Mouse (Mus musculus): Measurements from ENCODE around the gene Ppm1b. TPM values are rescaled to one million over a fixed set of nuclear protein-coding genes. Genes with fewer than 3 reads are reported as not detected.
"Not testable (repeated sequence)": the region's sequence is repeated elsewhere in the genome, so short reads cannot be mapped to it uniquely, and the experiment has no call there.

Ppm1b gene
- 72.6 and 73.7 TPM in 2 replicates for polyA plus RNA-seq (2014; fragmentation: Nextera tagmentation; extraction: Ambion mirVana)

GRCm38 (mm10) chr17:84956441-84956840 is at the start of gene Ppm1b:
Ppm1b (plus strand) TSS chr17:84956741.
- H3K9me3 ChIP-seq (ENCODE audit: control insufficient read depth, low read length), result no peaks in the 10 kb centered on the region
- peak within 1 kb of the TSS; percentile 66 for H3K9ac ChIP-seq (ENCODE audit: low read depth, low read length)
- DNase-seq (ENCODE audit: low spot score), result no peak
- no peaks in the 10 kb centered on the region for H3K27me3 ChIP-seq (replicated peaks; ENCODE audit: control insufficient read depth, insufficient read depth, low read length)
- H3K27ac ChIP-seq (replicated peaks; ENCODE audit: low read depth, low read length), result peak within 1 kb of the TSS; percentile 94
- 29% methylated on average over 9 of the region's 9 CpGs for WGBS
- peaks cover 15% of the 10 kb centered on the region for H3K4me1 ChIP-seq (ENCODE audit: control insufficient read depth, insufficient read depth, low read length)
- no peak for ATAC-seq (ENCODE audit: low read depth)
- peak within 1 kb of the TSS; percentile 64 for H3K4me2 ChIP-seq (ENCODE audit: low read depth, low read length)
- no peaks in the 10 kb centered on the region for H3K36me3 ChIP-seq (ENCODE audit: control insufficient read depth, insufficient read depth, low read length)
- peak within 1 kb of the TSS; percentile 96 for H3K4me3 ChIP-seq (ENCODE audit: low read depth, low read length)

DNA sequence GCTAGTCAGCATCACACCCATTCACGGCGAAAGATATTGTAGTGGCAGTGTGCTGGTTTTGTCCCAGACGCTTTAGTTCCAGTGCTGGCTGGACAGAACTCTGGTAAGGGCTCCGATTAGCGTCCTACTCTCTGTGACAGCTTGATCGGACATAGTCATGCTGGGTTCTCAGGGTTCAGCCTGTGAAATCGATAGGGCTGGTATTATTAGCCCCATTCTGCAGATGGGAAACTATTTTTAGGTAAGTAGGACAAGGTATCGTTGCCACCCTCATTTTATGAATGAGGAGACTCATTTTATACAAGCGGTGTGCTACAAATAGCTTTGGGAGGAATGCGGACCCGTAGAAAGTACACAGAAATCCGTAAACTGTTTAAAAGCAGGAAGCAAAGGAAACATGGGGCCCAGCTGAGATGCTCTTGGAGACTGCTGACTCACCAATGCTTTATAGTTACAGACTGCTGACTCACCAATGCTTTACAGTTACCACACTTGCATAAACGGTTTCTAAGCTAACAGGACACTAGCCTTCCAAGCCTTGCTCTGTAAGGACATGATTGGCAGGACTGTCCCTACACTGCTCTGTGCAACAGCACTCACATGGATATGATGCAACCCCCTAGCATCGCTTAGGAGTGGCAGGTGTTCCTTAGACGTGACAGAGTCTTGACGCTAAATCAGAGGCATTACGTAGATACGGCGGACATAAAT is 34.7 kb upstream of the Ppm1b start:
- H3K27ac ChIP-seq (replicated peaks; ENCODE audit: low read depth, low read length), result no peak overlapping the region
- H3K9me3 ChIP-seq (ENCODE audit: control insufficient read depth, low read length), result no peaks in the 10 kb centered on the region
- 84% methylated on average over 19 of the region's 19 CpGs for WGBS
- H3K27me3 ChIP-seq (replicated peaks; ENCODE audit: control insufficient read depth, insufficient read depth, low read length), result no peaks in the 10 kb centered on the region
- no peaks in the 10 kb centered on the region for H3K4me1 ChIP-seq (ENCODE audit: control insufficient read depth, insufficient read depth, low read length)
- DNase-seq (ENCODE audit: low spot score) (no peak), ATAC-seq (ENCODE audit: low read depth) (no peak)
- no peak overlapping the region for H3K4me3 ChIP-seq (ENCODE audit: low read depth, low read length)
- H3K4me2 ChIP-seq (ENCODE audit: low read depth, low read length), result no peak overlapping the region
- H3K9ac ChIP-seq (ENCODE audit: low read depth, low read length), result no peak overlapping the region
- H3K36me3 ChIP-seq (ENCODE audit: control insufficient read depth, insufficient read depth, low read length), result no peaks in the 10 kb centered on the region

GRCm38 (mm10) chr17:84924779-84925178 is 31.8 kb upstream of the Ppm1b start:
- H3K27ac ChIP-seq (replicated peaks; ENCODE audit: low read depth, low read length), result no peak overlapping the region
- H3K4me3 ChIP-seq (ENCODE audit: low read depth, low read length), result no peak overlapping the region
- H3K27me3 ChIP-seq (replicated peaks; ENCODE audit: control insufficient read depth, insufficient read depth, low read length), result no peaks in the 10 kb centered on the region
- DNase-seq (ENCODE audit: low spot score) (no peak), ATAC-seq (ENCODE audit: low read depth) (no peak)
- H3K4me2 ChIP-seq (ENCODE audit: low read depth, low read length), result no peak overlapping the region
- WGBS, result 88% methylated on average over 5 of the region's 5 CpGs
- no peaks in the 10 kb centered on the region for H3K36me3 ChIP-seq (ENCODE audit: control insufficient read depth, insufficient read depth, low read length)
- H3K4me1 ChIP-seq (ENCODE audit: control insufficient read depth, insufficient read depth, low read length), result no peaks in the 10 kb centered on the region
- no peak overlapping the region for H3K9ac ChIP-seq (ENCODE audit: low read depth, low read length)
- H3K9me3 ChIP-seq (ENCODE audit: control insufficient read depth, low read length), result no peaks in the 10 kb centered on the region

DNA sequence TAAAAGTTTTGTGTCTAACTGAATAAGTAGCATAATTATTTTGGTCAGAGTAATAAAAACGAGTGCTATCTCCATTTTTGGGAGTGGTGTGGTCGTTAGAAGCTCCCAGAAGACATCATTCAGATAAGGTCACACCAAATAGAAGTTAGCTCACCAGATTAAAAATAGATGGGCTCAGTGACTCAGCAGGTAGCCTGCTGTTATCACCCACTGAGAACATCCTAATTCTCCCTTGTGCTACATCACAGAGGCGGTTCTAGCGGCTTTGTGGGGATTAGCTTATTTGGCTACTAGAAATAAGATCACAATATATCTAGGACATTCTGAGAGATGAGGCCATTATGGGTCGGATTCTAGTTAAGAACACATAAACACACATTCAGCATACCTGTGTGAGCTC is 30.3 kb upstream of the Ppm1b start:
- 53% methylated on average over 5 of the region's 5 CpGs for WGBS
- DNase-seq (ENCODE audit: low spot score), result no peak
- H3K9me3 ChIP-seq (ENCODE audit: control insufficient read depth, low read length), result no peaks in the 10 kb centered on the region
- no peak overlapping the region for H3K4me3 ChIP-seq (ENCODE audit: low read depth, low read length)
- no peak overlapping the region for H3K27ac ChIP-seq (replicated peaks; ENCODE audit: low read depth, low read length)
- H3K27me3 ChIP-seq (replicated peaks; ENCODE audit: control insufficient read depth, insufficient read depth, low read length), result no peaks in the 10 kb centered on the region
- no peaks in the 10 kb centered on the region for H3K36me3 ChIP-seq (ENCODE audit: control insufficient read depth, insufficient read depth, low read length)
- H3K4me1 ChIP-seq (ENCODE audit: control insufficient read depth, insufficient read depth, low read length), result no peaks in the 10 kb centered on the region
- no peak for ATAC-seq (ENCODE audit: low read depth)
- H3K9ac ChIP-seq (ENCODE audit: low read depth, low read length), result no peak overlapping the region
- H3K4me2 ChIP-seq (ENCODE audit: low read depth, low read length), result no peak overlapping the region

GRCm38 (mm10) chr17:84927580-84927979 is 29.0 kb upstream of the Ppm1b start:
- no peaks in the 10 kb centered on the region for H3K27me3 ChIP-seq (replicated peaks; ENCODE audit: control insufficient read depth, insufficient read depth, low read length)
- no peaks in the 10 kb centered on the region for H3K4me1 ChIP-seq (ENCODE audit: control insufficient read depth, insufficient read depth, low read length)
- ATAC-seq (ENCODE audit: low read depth) (no peak), DNase-seq (ENCODE audit: low spot score) (no peak)
- no peaks in the 10 kb centered on the region for H3K36me3 ChIP-seq (ENCODE audit: control insufficient read depth, insufficient read depth, low read length)
- no peak overlapping the region for H3K4me3 ChIP-seq (ENCODE audit: low read depth, low read length)
- H3K9me3 ChIP-seq (ENCODE audit: control insufficient read depth, low read length), result no peaks in the 10 kb centered on the region
- no peak overlapping the region for H3K27ac ChIP-seq (replicated peaks; ENCODE audit: low read depth, low read length)
- no peak overlapping the region for H3K9ac ChIP-seq (ENCODE audit: low read depth, low read length)
- H3K4me2 ChIP-seq (ENCODE audit: low read depth, low read length), result no peak overlapping the region
- 77% methylated on average over 5 of the region's 5 CpGs for WGBS

- Histone ChIP-seq H3K4me3 (ENCODE audit: low read depth, low read length) (no peak overlapping the region), H3K4me1 (ENCODE audit: control insufficient read depth, insufficient read depth, low read length) (no peaks in the 10 kb centered on the region), H3K27me3 (replicated peaks; ENCODE audit: control insufficient read depth, insufficient read depth, low read length) (no peaks in the 10 kb centered on the region), H3K9ac (ENCODE audit: low read depth, low read length) (no peak overlapping the region), H3K4me2 (ENCODE audit: low read depth, low read length) (no peak overlapping the region), H3K27ac (replicated peaks; ENCODE audit: low read depth, low read length) (no peak overlapping the region), H3K9me3 (ENCODE audit: control insufficient read depth, low read length) (no peaks in the 10 kb centered on the region), H3K36me3 (ENCODE audit: control insufficient read depth, insufficient read depth, low read length) (no peaks in the 10 kb centered on the region)
- WGBS, result 86% methylated on average over 7 of the region's 7 CpGs
- ATAC-seq (ENCODE audit: low read depth) (no peak), DNase-seq (ENCODE audit: low spot score) (no peak)
Measured at GRCm38 (mm10) chr17:84932943-84933342, 23.6 kb upstream of the Ppm1b start.

DNA sequence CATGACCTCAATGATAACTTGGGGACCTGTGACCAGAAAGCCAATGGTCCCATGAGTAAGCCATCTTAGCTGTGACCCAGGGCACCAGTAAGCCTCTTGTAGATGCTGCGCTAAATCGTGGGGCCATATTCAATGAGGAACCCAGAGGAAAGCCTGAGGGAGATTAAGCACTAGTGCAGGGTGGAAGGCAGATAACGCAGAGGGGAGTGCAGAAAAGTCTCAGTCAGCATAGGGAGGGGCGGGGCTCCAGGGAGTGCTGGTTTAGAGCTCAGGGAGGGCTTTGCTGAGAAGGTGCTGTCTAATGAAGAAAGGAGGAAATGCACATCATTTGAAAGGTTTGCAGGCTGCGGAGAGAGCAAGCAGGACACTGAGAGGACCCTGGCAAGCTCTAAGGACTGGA is 22.6 kb upstream of the Ppm1b start:
- Histone ChIP-seq H3K4me2 (ENCODE audit: low read depth, low read length) (no peak overlapping the region), H3K9ac (ENCODE audit: low read depth, low read length) (no peak overlapping the region), H3K4me3 (ENCODE audit: low read depth, low read length) (no peak overlapping the region), H3K4me1 (ENCODE audit: control insufficient read depth, insufficient read depth, low read length) (no peaks in the 10 kb centered on the region), H3K9me3 (ENCODE audit: control insufficient read depth, low read length) (peaks cover 3% of the 10 kb centered on the region; the same call in 1 of the 2 replicates), H3K36me3 (ENCODE audit: control insufficient read depth, insufficient read depth, low read length) (no peaks in the 10 kb centered on the region), H3K27ac (replicated peaks; ENCODE audit: low read depth, low read length) (no peak overlapping the region), H3K27me3 (replicated peaks; ENCODE audit: control insufficient read depth, insufficient read depth, low read length) (no peaks in the 10 kb centered on the region)
- WGBS, result 54% methylated on average over 5 of the region's 5 CpGs
- no peak for ATAC-seq (ENCODE audit: low read depth)
- no peak for DNase-seq (ENCODE audit: low spot score)

GRCm38 (mm10) chr17:84935620-84936019 is 20.9 kb upstream of the Ppm1b start:
- not testable (repeated sequence) for DNase-seq (ENCODE audit: low spot score); H3K4me3 ChIP-seq (ENCODE audit: low read depth, low read length); H3K4me2 ChIP-seq (ENCODE audit: low read depth, low read length); H3K9ac ChIP-seq (ENCODE audit: low read depth, low read length); H3K27me3 ChIP-seq (replicated peaks; ENCODE audit: control insufficient read depth, insufficient read depth, low read length); H3K27ac ChIP-seq (replicated peaks; ENCODE audit: low read depth, low read length); ATAC-seq (ENCODE audit: low read depth); H3K4me1 ChIP-seq (ENCODE audit: control insufficient read depth, insufficient read depth, low read length); H3K9me3 ChIP-seq (ENCODE audit: control insufficient read depth, low read length); H3K36me3 ChIP-seq (ENCODE audit: control insufficient read depth, insufficient read depth, low read length)
- WGBS, result 62% methylated on average over 4 of the region's 4 CpGs

- ATAC-seq (ENCODE audit: low read depth) (no peak), DNase-seq (ENCODE audit: low spot score) (peak; percentile 28)
- H3K36me3 ChIP-seq (ENCODE audit: control insufficient read depth, insufficient read depth, low read length), result no peaks in the 10 kb centered on the region
- H3K9ac ChIP-seq (ENCODE audit: low read depth, low read length), result no peak overlapping the region
- no peak overlapping the region for H3K4me2 ChIP-seq (ENCODE audit: low read depth, low read length)
- 21% methylated on average over 9 of the region's 9 CpGs for WGBS
- H3K27ac ChIP-seq (replicated peaks; ENCODE audit: low read depth, low read length), result no peak overlapping the region
- H3K27me3 ChIP-seq (replicated peaks; ENCODE audit: control insufficient read depth, insufficient read depth, low read length), result no peaks in the 10 kb centered on the region
- H3K4me3 ChIP-seq (ENCODE audit: low read depth, low read length), result no peak overlapping the region
- peaks cover 3% of the 10 kb centered on the region; the same call in 1 of the 2 replicates for H3K9me3 ChIP-seq (ENCODE audit: control insufficient read depth, low read length)
- no peaks in the 10 kb centered on the region for H3K4me1 ChIP-seq (ENCODE audit: control insufficient read depth, insufficient read depth, low read length)
Measured at GRCm38 (mm10) chr17:84936301-84936700, 20.2 kb upstream of the Ppm1b start.

Measured in embryonic facial prominence, embryonic 14.5 days (tissue).